Mouse (Mus musculus) lung, adult 2 months (tissue): ENCODE data around the gene Mturn. TPM values are rescaled to one million over a fixed set of nuclear protein-coding genes. Genes with fewer than 3 reads are reported as not detected.

ENCODE experiments used
- DNase-seq: peaks from one replicate; pipeline ENCODE4 v3.0.0; 2022
- H3K4me1 ChIP-seq: fragments of 200-500 bp; 2 replicates; pipeline ENCODE4 v1.6.1; 2011; ENCODE audit warnings: low read length; ENCODE audit not compliant: control insufficient read depth, insufficient read depth
- H3K4me3 ChIP-seq: fragments of 200-500 bp; replicated peaks from 2 replicates; pipeline ENCODE3; 2011; ENCODE audit warnings: low read depth, mild to moderate bottlenecking, control low read depth, low read length; ENCODE audit errors: extremely low read depth
- CTCF ChIP-seq: fragments of 200-500 bp; IDR thresholded peaks from 2 replicates; pipeline ENCODE4 v1.5.1; 2011; ENCODE audit warnings: mild to moderate bottlenecking, low read length, control low read depth; ENCODE audit not compliant: insufficient read depth
- POLR2A ChIP-seq: fragments of 200-500 bp; IDR thresholded peaks from 2 replicates; pipeline ENCODE4 v1.6.1; 2011; ENCODE audit warnings: low read depth, mild to moderate bottlenecking, control low read depth, low read length, borderline replicate concordance; ENCODE audit errors: extremely low read depth
- WGBS: fragments of 180-500 bp; shearing (Covaris S2); methylation state at CpG from one replicate; pipeline ENCODE4 v1.1.7; 2018; 5-methylcytosine and 5-hydroxymethylcytosine counted together
- polyA plus RNA-seq: library from polyadenylated mRNA; depleted of rRNA; stranded (reverse); fragments of >200 nt; gene quantifications from 2 replicates; pipeline ENCODE4 v1.2.3, GENCODE M21; 2012; rRNA removed

Mturn gene
- 9.3 and 9.5 TPM in 2 replicates for polyA plus RNA-seq

- Histone ChIP-seq H3K4me1 (peaks cover 12% of the 10 kb centered on the region), H3K4me3 (peak within 1 kb of the TSS; percentile 95)
- peak; percentile 98 for DNase-seq
- WGBS = 2% methylated on average over 41 of the region's 48 CpGs
- no peak for TF ChIP-seq CTCF
- peak; percentile 43; the same call in 1 of the 2 replicates for TF ChIP-seq POLR2A
Observed at GRCm38 (mm10) chr6:54680891-54681745, at the start of gene Mturn. Gene Mturn (plus strand): TSS chr6:54681624.

- no peak for TF ChIP-seq POLR2A
- no peak for TF ChIP-seq CTCF
- Histone ChIP-seq H3K4me1 (no peaks in the 10 kb centered on the region), H3K4me3 (no peak overlapping the region)
- 81% methylated on average over 3 of the region's 3 CpGs for WGBS
- DNase-seq = no peak
Observed at GRCm38 (mm10) chr6:54639877-54640276, 41.5 kb upstream of the Mturn start.

- no peak overlapping the region for H3K4me3 ChIP-seq
- no peak for DNase-seq
- no peak for TF ChIP-seq POLR2A
- TF ChIP-seq CTCF = no peak
- WGBS = 89% methylated on average over 2 of the region's 2 CpGs
- no peaks in the 10 kb centered on the region for H3K4me1 ChIP-seq
Observed at GRCm38 (mm10) chr6:54641953-54642352, 39.5 kb upstream of the Mturn start.

- no peak for TF ChIP-seq CTCF
- no peak for TF ChIP-seq POLR2A
- 87% methylated on average over 4 of the region's 4 CpGs for WGBS
- no peaks in the 10 kb centered on the region for H3K4me1 ChIP-seq
- H3K4me3 ChIP-seq = no peak overlapping the region
- DNase-seq = no peak
Observed at GRCm38 (mm10) chr6:54643181-54643580, 38.2 kb upstream of the Mturn start.

- 64% methylated on average over 11 of the region's 11 CpGs for WGBS
- no peaks in the 10 kb centered on the region for H3K4me1 ChIP-seq
- H3K4me3 ChIP-seq = no peak overlapping the region
- TF ChIP-seq POLR2A (no peak), CTCF (no peak)
- DNase-seq = no peak
Observed at GRCm38 (mm10) chr6:54655471-54656095, 25.8 kb upstream of the Mturn start.

- WGBS = 55% methylated on average over 6 of the region's 6 CpGs
- DNase-seq = no peak
- Histone ChIP-seq H3K4me1 (no peaks in the 10 kb centered on the region), H3K4me3 (no peak overlapping the region)
- TF ChIP-seq POLR2A (no peak), CTCF (no peak)
Observed at GRCm38 (mm10) chr6:54657861-54658260, 23.6 kb upstream of the Mturn start.

- Histone ChIP-seq H3K4me1 (no peaks in the 10 kb centered on the region), H3K4me3 (no peak overlapping the region)
- no peak for DNase-seq
- WGBS = 76% methylated on average over 6 of the region's 6 CpGs
- no peak for TF ChIP-seq POLR2A
- no peak for TF ChIP-seq CTCF
Observed at GRCm38 (mm10) chr6:54669868-54670267, 11.6 kb upstream of the Mturn start.

GRCm38 (mm10) chr6:54672901-54673300, 8.5 kb upstream of the Mturn start:
- TF ChIP-seq CTCF = no peak
- no peak for TF ChIP-seq POLR2A
- WGBS = 65% methylated on average over 5 of the region's 5 CpGs
- DNase-seq = no peak
- Histone ChIP-seq H3K4me3 (no peak overlapping the region), H3K4me1 (no peaks in the 10 kb centered on the region)

GRCm38 (mm10) chr6:54679686-54680085, 1.7 kb upstream of the Mturn start:
- no peak overlapping the region for H3K4me3 ChIP-seq
- DNase-seq = no peak
- H3K4me1 ChIP-seq = peaks cover 12% of the 10 kb centered on the region
- no peak for TF ChIP-seq POLR2A
- TF ChIP-seq CTCF = no peak
- WGBS = 80% methylated on average over 5 of the region's 5 CpGs
